Mouse (Mus musculus) T-helper 17 cell (primary cell): Measurements from ENCODE around the gene Platr17.

Experiments
- in situ Hi-C, 2 experiments: fragments of 300-600 bp; cut with MboI, MseI; formaldehyde crosslinking; loops; 1 replicate in 1 of 2; 2 replicates in 1 of 2; pipeline ENCODE4 v1.15.1; 2025; ENCODE audit warnings: high pct_unique_total_duplicates in 2 of 2

Platr17 gene

DNA sequence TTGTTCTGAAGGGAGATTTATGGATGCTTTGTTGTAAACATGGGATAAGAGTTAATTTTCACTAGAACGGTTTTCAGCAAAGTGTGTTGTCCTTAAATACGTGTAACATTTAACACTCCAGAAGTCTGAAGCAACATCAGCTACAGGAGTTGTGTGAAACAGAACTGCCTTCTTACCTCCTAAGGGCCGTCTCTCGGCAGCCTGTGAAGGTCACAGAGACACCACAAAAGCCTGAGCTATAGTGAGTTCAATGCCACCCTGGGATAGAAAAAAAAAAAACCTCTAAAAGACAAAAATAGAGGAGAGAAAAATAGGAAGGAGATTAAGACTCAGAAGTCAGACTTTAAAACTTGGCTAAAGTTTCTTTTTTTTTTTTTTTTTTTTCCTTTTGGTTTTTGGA, 2.9 kb upstream of the Platr17 start:
- in situ Hi-C loops: loop anchor here in 1 of 2 experiments (25.0 kb wide), 1 partner anchor 935 kb away; the partner anchor contains the start of genes Dxo and Stk19

DNA sequence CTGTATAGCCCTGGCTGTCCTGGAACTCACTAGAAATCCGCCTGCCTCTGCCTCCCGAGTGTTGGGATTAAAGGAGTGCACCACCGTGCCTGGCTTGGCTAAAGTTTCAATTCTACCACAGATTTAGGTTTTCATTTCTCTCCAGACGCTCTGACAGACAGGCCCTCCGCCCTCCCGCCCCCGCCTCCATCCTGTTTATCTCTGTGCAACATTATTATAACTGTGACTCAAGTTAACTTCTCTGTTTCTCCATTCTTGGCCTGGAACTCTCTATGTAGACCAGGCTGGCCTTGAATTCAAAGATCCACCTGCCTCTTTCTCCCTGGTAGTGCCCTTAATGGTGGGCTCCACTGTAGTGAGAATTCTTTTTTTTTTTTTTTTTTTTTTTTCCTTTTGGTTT, 2.4 kb upstream of the Platr17 start:
- in situ Hi-C loops: loop anchor here in 1 of 2 experiments (25.0 kb wide), 1 partner anchor 935 kb away; the partner anchor contains the start of genes Dxo and Stk19

GRCm38 (mm10) chr17:33903911-33904651, 854 bp upstream of the Platr17 start:
- in situ Hi-C loops: loop anchor here in 1 of 2 experiments (25.0 kb wide), 1 partner anchor 933 kb away; the partner anchor contains the start of genes Dxo and Stk19

GRCm38 (mm10) chr17:33908331-33909076, 3.6 kb downstream of the Platr17 start:
- in situ Hi-C loops: loop anchor here in 1 of 2 experiments (25.0 kb wide), 1 partner anchor 929 kb away; the partner anchor contains the start of genes Dxo and Stk19

DNA sequence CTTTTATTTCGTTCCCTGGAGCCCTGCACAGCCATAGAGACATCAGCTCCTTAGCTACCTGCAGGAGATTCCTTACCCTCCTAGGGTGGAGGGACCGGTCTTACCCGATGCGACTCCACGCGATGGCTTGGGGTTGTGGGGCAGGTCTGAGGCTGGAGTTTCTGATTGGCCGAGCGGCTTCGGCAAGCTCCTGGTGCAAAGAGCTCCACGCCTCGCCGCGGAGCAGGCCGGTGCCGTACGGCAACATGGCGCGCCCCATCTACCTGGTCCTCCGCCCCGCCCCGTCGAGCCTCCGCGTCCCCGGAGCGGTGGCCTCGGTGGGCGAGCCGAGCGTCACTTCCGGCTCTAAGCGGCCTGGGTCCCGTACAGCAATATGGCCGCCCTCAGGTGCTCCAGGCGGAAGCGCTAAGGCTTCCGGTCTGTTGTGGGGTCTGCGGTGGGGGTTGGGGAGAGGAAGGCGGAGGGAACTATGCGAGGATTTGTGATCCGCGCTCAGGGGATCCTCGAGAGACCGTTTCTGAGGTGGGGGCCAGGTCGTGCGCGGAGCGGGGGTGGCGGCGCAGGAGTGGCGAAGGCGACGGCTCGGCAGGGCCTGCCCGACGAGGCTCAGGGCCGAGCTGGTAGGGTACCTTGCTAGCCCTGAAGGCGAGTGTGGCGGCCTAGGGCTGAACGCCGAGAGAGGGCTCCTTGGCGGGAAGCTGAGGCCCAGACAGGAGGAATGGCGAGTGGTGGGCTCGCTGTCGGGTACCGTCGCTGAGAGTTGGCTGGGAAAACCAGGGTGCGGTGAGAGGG, 4.3 kb downstream of the Platr17 start, which contains the start of gene Daxx:
TSS of gene Daxx (plus strand) at position 338 of the 792 bp plus-strand sequence.
- in situ Hi-C loops: loop anchor here in 1 of 2 experiments (25.0 kb wide), 1 partner anchor 928 kb away; the partner anchor contains the start of genes Dxo and Stk19

- in situ Hi-C loops: loop anchor here in 1 of 2 experiments (10.0 to 25.0 kb wide), 2 partner anchors 285 to 927 kb away; partner anchors contain the start of genes Dxo, Psmb8 and Stk19
Observed at GRCm38 (mm10) chr17:33909869-33910250, 4.9 kb downstream of the Platr17 start.

GRCm38 (mm10) chr17:33910346-33911051, 5.6 kb downstream of the Platr17 start:
- in situ Hi-C loops: loop anchor here in 1 of 2 experiments (10.0 to 25.0 kb wide), 2 partner anchors 284 to 927 kb away; partner anchors contain the start of genes Dxo, Psmb8 and Stk19

DNA sequence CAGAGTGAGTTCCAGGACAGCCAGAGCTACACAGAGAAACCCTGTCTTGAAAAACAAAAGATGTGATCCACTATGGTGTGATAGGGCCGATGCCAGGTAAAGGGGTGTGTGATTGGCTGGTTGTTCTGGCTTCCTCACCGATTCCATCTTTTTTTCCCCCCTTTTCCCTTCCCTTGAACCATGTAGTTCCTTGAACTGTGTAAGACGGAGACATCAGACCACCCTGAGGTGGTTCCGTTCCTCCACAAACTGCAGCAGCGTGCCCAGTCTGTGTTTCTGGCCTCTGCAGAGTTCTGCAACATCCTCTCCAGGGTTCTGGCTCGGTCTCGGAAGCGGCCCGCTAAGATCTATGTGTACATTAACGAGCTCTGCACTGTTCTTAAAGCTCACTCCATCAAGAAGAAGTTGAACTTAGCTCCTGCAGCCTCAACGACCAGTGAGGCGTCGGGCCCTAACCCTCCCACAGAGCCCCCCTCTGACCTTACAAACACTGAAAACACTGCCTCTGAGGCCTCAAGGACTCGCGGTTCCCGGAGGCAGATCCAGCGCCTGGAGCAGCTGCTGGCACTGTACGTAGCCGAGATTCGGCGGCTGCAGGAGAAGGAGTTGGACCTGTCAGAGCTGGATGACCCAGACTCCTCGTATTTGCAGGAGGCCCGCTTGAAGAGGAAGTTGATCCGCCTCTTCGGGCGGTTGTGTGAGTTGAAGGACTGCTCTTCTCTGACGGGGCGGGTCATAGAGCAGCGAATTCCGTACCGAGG, 6.3 kb downstream of the Platr17 start:
- in situ Hi-C loops: loop anchor here in 1 of 2 experiments (10.0 to 25.0 kb wide), 2 partner anchors 284 to 926 kb away; partner anchors contain the start of genes Dxo, Psmb8 and Stk19

- in situ Hi-C loops: loop anchor here in 1 of 2 experiments (10.0 to 25.0 kb wide), 2 partner anchors 283 to 925 kb away; partner anchors contain the start of genes Dxo, Psmb8 and Stk19
Observed at GRCm38 (mm10) chr17:33911813-33912414, 7.0 kb downstream of the Platr17 start.

DNA sequence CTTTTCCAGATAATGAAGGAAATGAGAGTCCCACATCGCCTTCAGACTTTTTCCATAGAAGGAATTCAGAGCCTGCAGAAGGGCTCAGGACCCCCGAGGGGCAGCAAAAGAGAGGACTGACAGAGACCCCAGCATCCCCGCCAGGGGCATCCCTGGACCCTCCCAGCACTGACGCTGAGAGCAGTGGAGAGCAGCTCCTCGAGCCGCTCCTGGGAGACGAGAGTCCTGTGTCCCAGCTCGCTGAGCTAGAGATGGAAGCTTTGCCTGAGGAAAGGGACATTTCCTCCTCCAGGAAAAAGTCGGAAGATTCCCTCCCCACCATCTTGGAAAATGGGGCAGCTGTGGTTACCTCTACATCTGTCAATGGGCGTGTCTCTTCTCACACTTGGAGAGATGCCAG, 8.3 kb downstream of the Platr17 start:
- in situ Hi-C loops: loop anchor here in 1 of 2 experiments (10.0 to 25.0 kb wide), 2 partner anchors 282 to 924 kb away; partner anchors contain the start of genes Dxo, Psmb8 and Stk19

DNA sequence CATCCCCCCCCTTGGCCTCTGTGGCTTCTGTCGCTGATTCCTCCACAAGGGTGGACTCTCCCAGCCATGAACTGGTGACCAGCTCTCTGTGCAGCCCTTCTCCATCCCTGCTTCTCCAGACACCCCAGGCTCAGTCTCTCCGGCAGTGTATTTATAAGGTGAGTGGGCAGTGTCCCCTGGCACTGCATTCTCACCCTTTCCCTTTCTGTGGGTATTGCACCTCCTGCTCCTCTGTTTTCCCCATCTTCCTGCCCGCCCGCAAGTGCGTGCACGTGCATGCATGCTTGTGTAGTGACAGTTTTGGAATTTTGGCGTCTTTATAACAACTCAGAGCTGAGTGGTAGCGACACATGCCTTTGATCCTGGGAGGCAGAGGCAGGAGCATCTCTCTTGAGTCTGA, 9.0 kb downstream of the Platr17 start:
- in situ Hi-C loops: loop anchor here in 1 of 2 experiments (10.0 to 25.0 kb wide), 2 partner anchors 281 to 923 kb away; partner anchors contain the start of genes Dxo, Psmb8 and Stk19

- in situ Hi-C loops: loop anchor here in 1 of 2 experiments (10.0 to 25.0 kb wide), 2 partner anchors 280 to 922 kb away; partner anchors contain the start of genes Dxo, Psmb8 and Stk19
Observed at GRCm38 (mm10) chr17:33914969-33915391, 10.0 kb downstream of the Platr17 start.

- in situ Hi-C loops: loop anchor here in 1 of 2 experiments (10.0 to 25.0 kb wide), 2 partner anchors 279 to 922 kb away; partner anchors contain the start of genes Dxo, Psmb8 and Stk19
Observed at GRCm38 (mm10) chr17:33915671-33916250, 10.8 kb downstream of the Platr17 start, which contains the start of the genes Tapbp and Zbtb22. Gene Tapbp (plus strand): TSS chr17:33915899. Gene Zbtb22 (plus strand): TSS chr17:33915904.

DNA sequence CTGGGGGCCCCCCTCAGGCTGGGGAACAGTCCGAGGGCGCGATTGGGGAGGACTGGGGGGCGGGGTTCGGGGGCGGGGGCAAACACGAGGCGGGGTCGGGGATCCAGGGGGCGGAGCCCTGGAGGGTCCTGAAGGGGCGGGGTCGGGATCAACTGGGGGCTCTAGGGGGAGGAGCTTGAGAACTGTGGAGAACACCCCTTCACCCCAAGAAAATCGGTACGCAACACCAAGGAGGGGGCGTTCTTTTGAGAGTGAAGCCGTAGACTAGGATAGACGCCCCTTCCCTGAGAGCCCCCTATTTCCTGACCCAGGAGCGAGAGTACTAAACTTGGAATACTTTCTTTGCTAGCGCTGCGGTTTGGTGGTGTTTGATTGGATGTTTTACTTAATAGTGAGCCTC, 11.4 kb downstream of the Platr17 start:
- in situ Hi-C loops: loop anchor here in 1 of 2 experiments (10.0 to 25.0 kb wide), 2 partner anchors 279 to 921 kb away; partner anchors contain the start of genes Dxo, Psmb8 and Stk19

GRCm38 (mm10) chr17:33916847-33917655, 12.1 kb downstream of the Platr17 start:
- in situ Hi-C loops: loop anchor here in 1 of 2 experiments (10.0 to 25.0 kb wide), 2 partner anchors 278 to 920 kb away; partner anchors contain the start of genes Dxo, Psmb8 and Stk19

- in situ Hi-C loops: loop anchor here in 1 of 2 experiments (10.0 to 25.0 kb wide), 2 partner anchors 277 to 920 kb away; partner anchors contain the start of genes Dxo, Psmb8 and Stk19
Observed at GRCm38 (mm10) chr17:33917656-33918292, 12.8 kb downstream of the Platr17 start.
